Mouse (Mus musculus): Measurements from ENCODE around the gene Hacd2. TPM values are rescaled to one million over a fixed set of nuclear protein-coding genes. Genes with fewer than 3 reads are reported as not detected.
A peak's percentile ranks its signal among the peaks of the same experiment; 100 is the strongest.

Hacd2 gene
- polyA plus RNA-seq, 1 experiment from 2014 or later, result 89.1 TPM

- H3K27me3 ChIP-seq, result no peaks in the 10 kb centered on the region
- no peak overlapping the region for H3K4me3 ChIP-seq
- no peaks in the 10 kb centered on the region for H3K9me3 ChIP-seq
- H3K27ac ChIP-seq, result no peak overlapping the region
- no peaks in the 10 kb centered on the region for H3K36me3 ChIP-seq
- ATAC-seq (ENCODE audit: borderline replicate concordance, extremely low read depth, low FRiP score, low TSS enrichment), result no peak
- H3K9ac ChIP-seq, result no peak overlapping the region
- 0 out of 2 replicates have a peak, but pooled peaks cover 11% of the 10 kb centered on the region for H3K4me1 ChIP-seq
- H3K4me2 ChIP-seq, result no peak overlapping the region
These were observed 13.8 kb upstream of the Hacd2 start for GRCm38 (mm10) chr16:35008447-35008846.

- Histone ChIP-seq H3K9me3 (no peaks in the 10 kb centered on the region), H3K27ac (no peak overlapping the region), H3K36me3 (no peaks in the 10 kb centered on the region), H3K4me1 (no peaks in the 10 kb centered on the region), H3K4me3 (no peak overlapping the region), H3K27me3 (no peaks in the 10 kb centered on the region; the same call in 1 of the 2 replicates), H3K4me2 (no peak overlapping the region), H3K9ac (no peak overlapping the region)
- no peak for ATAC-seq (ENCODE audit: borderline replicate concordance, extremely low read depth, low FRiP score, low TSS enrichment)
- WGBS, result 76% methylated on average over 2 of the region's 2 CpGs
These were observed 8.7 kb upstream of the Hacd2 start for GRCm38 (mm10) chr16:35013501-35013900.

- no peak overlapping the region for H3K4me3 ChIP-seq
- no peak for ATAC-seq (ENCODE audit: borderline replicate concordance, extremely low read depth, low FRiP score, low TSS enrichment)
- H3K9me3 ChIP-seq, result no peaks in the 10 kb centered on the region
- H3K27me3 ChIP-seq, result peaks cover 10% of the 10 kb centered on the region
- H3K4me1 ChIP-seq, result no peaks in the 10 kb centered on the region
- no peaks in the 10 kb centered on the region for H3K36me3 ChIP-seq
- no peak overlapping the region for H3K4me2 ChIP-seq
- no peak overlapping the region for H3K9ac ChIP-seq
- 75% methylated on average over 3 of the region's 3 CpGs for WGBS
- no peak overlapping the region for H3K27ac ChIP-seq
These were observed 5.7 kb upstream of the Hacd2 start for GRCm38 (mm10) chr16:35016491-35016890.

- Histone ChIP-seq H3K27ac (no peak overlapping the region), H3K27me3 (peaks cover 10% of the 10 kb centered on the region), H3K4me1 (no peaks in the 10 kb centered on the region), H3K9me3 (no peaks in the 10 kb centered on the region), H3K9ac (no peak overlapping the region), H3K4me2 (no peak overlapping the region), H3K36me3 (no peaks in the 10 kb centered on the region), H3K4me3 (no peak overlapping the region)
- WGBS, result 81% methylated on average over 1 of the region's 1 CpGs
- ATAC-seq (ENCODE audit: borderline replicate concordance, extremely low read depth, low FRiP score, low TSS enrichment), result no peak
These were observed 3.7 kb upstream of the Hacd2 start for GRCm38 (mm10) chr16:35018470-35018974.

- Histone ChIP-seq H3K4me1 (0 out of 2 replicates have a peak, but pooled peaks cover 3% of the 10 kb centered on the region), H3K27ac (no peak overlapping the region), H3K9me3 (no peaks in the 10 kb centered on the region), H3K36me3 (0 out of 2 replicates have a peak, but pooled peaks cover 4% of the 10 kb centered on the region), H3K9ac (no peak overlapping the region), H3K4me2 (peak overlapping the region; percentile 73), H3K4me3 (peak overlapping the region; percentile 79), H3K27me3 (peaks cover 10% of the 10 kb centered on the region)
- WGBS, result 46% methylated on average over 5 of the region's 5 CpGs
- ATAC-seq (ENCODE audit: borderline replicate concordance, extremely low read depth, low FRiP score, low TSS enrichment), result no peak; the same call in 1 of the 2 replicates
These were observed 356 bp upstream of the Hacd2 start for GRCm38 (mm10) chr16:35021903-35022241.

- 5% methylated on average over 8 of the region's 8 CpGs for WGBS
These were observed 1.0 kb downstream of the Hacd2 start for GRCm38 (mm10) chr16:35023138-35023735.

GRCm38 (mm10) chr16:35024300-35024699, 2.1 kb downstream of the Hacd2 start:
- Histone ChIP-seq H3K27ac (no peak overlapping the region), H3K27me3 (peaks cover 10% of the 10 kb centered on the region), H3K9me3 (no peaks in the 10 kb centered on the region), H3K36me3 (peaks cover 13% of the 10 kb centered on the region), H3K4me3 (no peak overlapping the region), H3K9ac (no peak overlapping the region), H3K4me1 (0 out of 2 replicates have a peak, but pooled peaks cover 3% of the 10 kb centered on the region), H3K4me2 (no peak overlapping the region)
- ATAC-seq (ENCODE audit: borderline replicate concordance, extremely low read depth, low FRiP score, low TSS enrichment), result no peak
- 87% methylated on average over 5 of the region's 5 CpGs for WGBS

More at GRCm38 (mm10) chr16:35023138-35023735, 1.0 kb downstream of the Hacd2 start:
- peak overlapping the region; percentile 79 for H3K4me3 ChIP-seq
- H3K27ac ChIP-seq, result peak overlapping the region; percentile 75; the same call in 1 of the 2 replicates
- peak overlapping the region; percentile 66 for H3K9ac ChIP-seq
- H3K4me1 ChIP-seq, result 0 out of 2 replicates have a peak, but pooled peaks cover 3% of the 10 kb centered on the region
- H3K4me2 ChIP-seq, result peak overlapping the region; percentile 73
- no peak for ATAC-seq (ENCODE audit: borderline replicate concordance, extremely low read depth, low FRiP score, low TSS enrichment)
- no peaks in the 10 kb centered on the region for H3K9me3 ChIP-seq
- peaks cover 10% of the 10 kb centered on the region for H3K27me3 ChIP-seq
- 0 out of 2 replicates have a peak, but pooled peaks cover 4% of the 10 kb centered on the region for H3K36me3 ChIP-seq

GRCm38 (mm10) chr16:35025347-35025746, 3.1 kb downstream of the Hacd2 start:
- Histone ChIP-seq H3K4me3 (no peak overlapping the region), H3K27ac (no peak overlapping the region), H3K4me2 (no peak overlapping the region), H3K36me3 (peaks cover 20% of the 10 kb centered on the region), H3K27me3 (peaks cover 4% of the 10 kb centered on the region; the same call in 1 of the 2 replicates), H3K9me3 (no peaks in the 10 kb centered on the region), H3K9ac (no peak overlapping the region), H3K4me1 (0 out of 2 replicates have a peak, but pooled peaks cover 3% of the 10 kb centered on the region)
- WGBS, result 93% methylated on average over 4 of the region's 4 CpGs
- no peak for ATAC-seq (ENCODE audit: borderline replicate concordance, extremely low read depth, low FRiP score, low TSS enrichment)

- 74% methylated on average over 3 of the region's 3 CpGs for WGBS
- no peak for ATAC-seq (ENCODE audit: borderline replicate concordance, extremely low read depth, low FRiP score, low TSS enrichment)
- Histone ChIP-seq H3K36me3 (peaks cover 36% of the 10 kb centered on the region), H3K4me3 (no peak overlapping the region), H3K9me3 (no peaks in the 10 kb centered on the region), H3K27ac (no peak overlapping the region), H3K27me3 (no peaks in the 10 kb centered on the region), H3K4me2 (no peak overlapping the region), H3K9ac (no peak overlapping the region), H3K4me1 (no peaks in the 10 kb centered on the region; the same call in 1 of the 2 replicates)
These were observed 11.0 kb downstream of the Hacd2 start for GRCm38 (mm10) chr16:35033241-35033640.

GRCm38 (mm10) chr16:35033809-35034577, 11.8 kb downstream of the Hacd2 start:
- 54% methylated on average over 8 of the region's 8 CpGs for WGBS
- H3K36me3 ChIP-seq, result peaks cover 29% of the 10 kb centered on the region

GRCm38 (mm10) chr16:35034971-35035370, 12.7 kb downstream of the Hacd2 start:
- no peak for ATAC-seq (ENCODE audit: borderline replicate concordance, extremely low read depth, low FRiP score, low TSS enrichment)
- 83% methylated on average over 5 of the region's 5 CpGs for WGBS
- H3K4me1 ChIP-seq, result no peaks in the 10 kb centered on the region; the same call in 1 of the 2 replicates

More at GRCm38 (mm10) chr16:35033809-35034577, 11.8 kb downstream of the Hacd2 start:
- no peak overlapping the region for H3K4me3 ChIP-seq
- H3K9me3 ChIP-seq, result no peaks in the 10 kb centered on the region
- H3K4me1 ChIP-seq, result no peaks in the 10 kb centered on the region; the same call in 1 of the 2 replicates
- no peak for ATAC-seq (ENCODE audit: borderline replicate concordance, extremely low read depth, low FRiP score, low TSS enrichment)
- no peaks in the 10 kb centered on the region for H3K27me3 ChIP-seq
- no peak overlapping the region for H3K4me2 ChIP-seq
- H3K27ac ChIP-seq, result no peak overlapping the region
- no peak overlapping the region for H3K9ac ChIP-seq

GRCm38 (mm10) chr16:35036754-35037153, 14.5 kb downstream of the Hacd2 start:
- no peak overlapping the region for H3K27ac ChIP-seq
- no peak overlapping the region for H3K4me2 ChIP-seq
- WGBS, result 67% methylated on average over 5 of the region's 5 CpGs
- H3K9ac ChIP-seq, result no peak overlapping the region
- H3K9me3 ChIP-seq, result no peaks in the 10 kb centered on the region
- ATAC-seq (ENCODE audit: borderline replicate concordance, extremely low read depth, low FRiP score, low TSS enrichment), result no peak
- no peaks in the 10 kb centered on the region; the same call in 1 of the 2 replicates for H3K4me1 ChIP-seq
- H3K4me3 ChIP-seq, result no peak overlapping the region
- H3K27me3 ChIP-seq, result no peaks in the 10 kb centered on the region
- H3K36me3 ChIP-seq, result peaks cover 22% of the 10 kb centered on the region; the same call in 1 of the 2 replicates

More at GRCm38 (mm10) chr16:35034971-35035370, 12.7 kb downstream of the Hacd2 start:
- H3K36me3 ChIP-seq, result peaks cover 23% of the 10 kb centered on the region; the same call in 1 of the 2 replicates
- no peak overlapping the region for H3K9ac ChIP-seq
- H3K9me3 ChIP-seq, result no peaks in the 10 kb centered on the region
- H3K4me2 ChIP-seq, result no peak overlapping the region
- no peak overlapping the region for H3K27ac ChIP-seq
- H3K27me3 ChIP-seq, result no peaks in the 10 kb centered on the region
- no peak overlapping the region for H3K4me3 ChIP-seq

Measured in lung, embryonic 15.5 days (tissue).